Comparison of ENCODE assay signal across 1 mouse cellular context in genomic region chr1:130987418-130987817, GRCm38 (mm10).
TF ChIP-seq lines count a peak whose summit lies in the region.

No protein-coding gene starts in this region.

TF ChIP-seq in CH12.LX, 34 proteins besides CTCF, POLR2A, EP300 and RAD21 (continued from another document):
- TF ChIP-seq HCFC1 (IDR thresholded peaks at IDR 0.05; ENCODE audit: low read depth, low read length) = no peak
- TF ChIP-seq ELF1 (IDR thresholded peaks at IDR 0.05; ENCODE audit: low read depth, low read length) = peak; percentile 19; the same call in 1 of the 2 replicates
- TF ChIP-seq ZKSCAN1 (IDR thresholded peaks at IDR 0.05; ENCODE audit: borderline replicate concordance, low read depth, low read length) = no peak
- peak; percentile 99 for TF ChIP-seq SMC3 (IDR thresholded peaks at IDR 0.05; ENCODE audit: low read depth, low read length)
- peak; percentile 43; the same call in 1 of the 2 replicates for TF ChIP-seq JUND (conservative IDR thresholded peaks at IDR 0.05; ENCODE audit: low read depth, low read length)
- TF ChIP-seq BHLHE40 (IDR thresholded peaks at IDR 0.05; ENCODE audit: low read depth, low read length) = peak; percentile 62
TF ChIP-seq in CH12.LX: peak in this region for 15.
